Mouse (Mus musculus) myocyte (in vitro differentiated cells): ENCODE measurements around the gene Mcpt8. TPM values are rescaled to one million over a fixed set of nuclear protein-coding genes. Genes with fewer than 3 reads are reported as not detected.
"Not testable (repeated sequence)": the region's sequence is repeated elsewhere in the genome, so short reads cannot be mapped to it uniquely, and the experiment has no call there.

Source experiments
- H3K27me3 ChIP-seq: one replicate; pipeline ENCODE4 v1.6.1; 2011; ENCODE audit not compliant: control insufficient read depth, insufficient read depth, insufficient read length
- H3K36me3 ChIP-seq: one replicate; pipeline ENCODE4 v1.6.1; 2011; ENCODE audit not compliant: control insufficient read depth, insufficient read depth
- H3K4me2 ChIP-seq: one replicate; pipeline ENCODE4 v1.6.1; 2011; ENCODE audit warnings: low read depth, control low read depth
- H3K4me3 ChIP-seq: one replicate; pipeline ENCODE4 v1.5.1; 2011; ENCODE audit warnings: mild to moderate bottlenecking, control low read depth, moderate library complexity
- H3K79me2 ChIP-seq: one replicate; pipeline ENCODE4 v1.6.1; 2011; ENCODE audit not compliant: control insufficient read depth, insufficient read depth
- H3ac ChIP-seq: one replicate; pipeline ENCODE4 v1.6.1; 2011; ENCODE audit not compliant: control insufficient read depth, insufficient read length
- CEBPB ChIP-seq: IDR thresholded peaks from 2 replicates; pipeline ENCODE4 v1.6.1; 2011; ENCODE audit warnings: mild to moderate bottlenecking, moderate library complexity; ENCODE audit not compliant: poor library complexity, insufficient read depth, severe bottlenecking
- E2F4 ChIP-seq: IDR thresholded peaks from one replicate; pipeline ENCODE4 v1.6.1; 2011; ENCODE audit warnings: mild to moderate bottlenecking, control low read depth, moderate library complexity; ENCODE audit not compliant: insufficient read depth
- MAX ChIP-seq: IDR thresholded peaks from one replicate; pipeline ENCODE4 v1.6.1; 2011; ENCODE audit warnings: low read depth, mild to moderate bottlenecking, control low read depth
- MYOD1 ChIP-seq, 3 experiments: IDR thresholded peaks; one replicate each; pipeline ENCODE4 v1.6.1; 2011; ENCODE audit warnings: control low read depth in 2 of 3, low read depth in 2 of 3, mild to moderate bottlenecking in 2 of 3, moderate library complexity in 1 of 3; ENCODE audit not compliant: insufficient read length in 2 of 3, control insufficient read depth in 1 of 3
- MYOG ChIP-seq, 3 experiments: IDR thresholded peaks; one replicate each; pipeline ENCODE4 v1.6.1; 2011; ENCODE audit warnings: control low read depth in 2 of 3, low read depth in 2 of 3, mild to moderate bottlenecking in 2 of 3; ENCODE audit not compliant: insufficient read length in 2 of 3, control insufficient read depth in 1 of 3, insufficient read depth in 1 of 3
- POLR2A ChIP-seq: IDR thresholded peaks from one replicate; pipeline ENCODE4 v1.6.1; 2011; ENCODE audit warnings: low read depth, mild to moderate bottlenecking, control low read depth, moderate library complexity; ENCODE audit not compliant: insufficient read length
- POLR2AphosphoS2 ChIP-seq: IDR thresholded peaks from one replicate; pipeline ENCODE4 v1.6.1; 2011; ENCODE audit warnings: low read depth, control low read depth; ENCODE audit not compliant: insufficient read length
- REST ChIP-seq: IDR thresholded peaks from one replicate; pipeline ENCODE4 v1.6.1; 2011; ENCODE audit warnings: mild to moderate bottlenecking, control low read depth, moderate library complexity; ENCODE audit not compliant: insufficient read depth, insufficient read length
- SRF ChIP-seq: IDR thresholded peaks from one replicate; pipeline ENCODE4 v1.6.1; 2011; ENCODE audit warnings: low read depth; ENCODE audit not compliant: control insufficient read depth, insufficient read length
- TCF12 ChIP-seq: IDR thresholded peaks from one replicate; pipeline ENCODE4 v1.6.1; 2011; ENCODE audit warnings: mild to moderate bottlenecking, control low read depth; ENCODE audit not compliant: poor library complexity, insufficient read depth, severe bottlenecking
- TCF3 ChIP-seq: IDR thresholded peaks from one replicate; pipeline ENCODE4 v1.6.1; 2011; ENCODE audit warnings: low read depth, control low read depth; ENCODE audit not compliant: insufficient read length
- USF1 ChIP-seq: IDR thresholded peaks from one replicate; pipeline ENCODE4 v1.6.1; 2011; ENCODE audit warnings: low read depth, mild to moderate bottlenecking, control low read depth, moderate library complexity
- polyA plus RNA-seq: library from polyadenylated mRNA; unstranded; fragments of >200 nt; fragmentation: generic; extraction: Trizol; gene quantifications from one replicate; pipeline ENCODE4 v1.2.1, GENCODE M21; 2012; ENCODE audit warnings: missing spikeins

Mcpt8 gene
- polyA plus RNA-seq, 1 experiment: 10.7 TPM

DNA sequence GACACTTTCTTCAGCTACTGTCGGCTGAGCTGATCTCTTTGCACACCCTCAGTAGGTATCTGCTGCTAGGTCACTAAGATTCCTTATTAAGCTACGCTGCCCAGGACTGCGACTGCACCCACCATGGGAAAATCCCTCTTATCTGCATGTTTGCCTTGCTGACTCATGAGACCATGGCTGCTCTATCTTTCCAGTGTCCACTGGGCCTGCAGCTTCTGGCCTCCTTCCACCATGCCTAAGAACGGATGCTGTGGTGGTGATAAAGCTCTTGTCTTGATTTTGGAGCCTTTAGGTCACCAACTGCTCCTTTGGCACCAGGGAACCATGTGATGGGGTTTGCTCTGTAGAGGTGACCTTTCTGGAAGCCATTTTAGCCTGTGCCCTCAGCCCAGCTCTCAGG is 27.4 kb downstream of the Mcpt8 start:
- Histone ChIP-seq H3K4me2 (no peak overlapping the region), H3ac (no peak overlapping the region), H3K27me3 (peaks cover 7% of the 10 kb centered on the region), H3K4me3 (no peak overlapping the region), H3K36me3 (no peaks in the 10 kb centered on the region), H3K79me2 (no peaks in the 10 kb centered on the region)
- TF ChIP-seq MAX (no peak), E2F4 (no peak), POLR2A (no peak), USF1 (no peak), CEBPB (no peak), POLR2AphosphoS2 (no peak), REST (no peak), TCF12 (no peak), SRF (no peak), MYOG (IDR thresholded peaks at IDR 0.05; ENCODE audit: control insufficient read depth in 1 of 3, insufficient read depth in 1 of 3, insufficient read length in 2 of 3, low read depth in 2 of 3) (no peak), TCF3 (no peak), MYOD1 (IDR thresholded peaks at IDR 0.05; ENCODE audit: control insufficient read depth in 1 of 3, insufficient read length in 2 of 3, low read depth in 2 of 3) (no peak)

DNA sequence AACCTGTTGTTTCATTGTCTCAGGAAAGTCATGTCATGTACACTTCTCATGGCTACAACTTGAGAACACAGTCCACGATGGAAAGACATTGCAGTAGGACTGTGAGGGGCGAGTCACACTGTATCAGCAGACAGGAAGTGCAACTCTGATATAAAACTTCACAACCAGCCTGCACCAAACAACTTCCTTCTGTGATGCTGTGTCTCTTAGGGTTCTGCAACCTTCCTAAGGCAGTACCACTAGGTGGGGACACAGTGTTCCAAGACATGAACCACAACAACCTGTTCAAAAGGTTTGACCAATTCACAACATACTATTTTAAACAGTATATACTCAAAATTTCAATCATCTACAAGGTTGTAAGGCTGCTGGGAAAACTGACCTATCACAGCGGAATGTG is 29.7 kb downstream of the Mcpt8 start:
- Histone ChIP-seq H3K27me3 (no peaks in the 10 kb centered on the region), H3K4me3 (no peak overlapping the region), H3ac (no peak overlapping the region), H3K79me2 (no peaks in the 10 kb centered on the region), H3K36me3 (no peaks in the 10 kb centered on the region), H3K4me2 (no peak overlapping the region)
- TF ChIP-seq REST (no peak), MYOG (IDR thresholded peaks at IDR 0.05; ENCODE audit: control insufficient read depth in 1 of 3, insufficient read depth in 1 of 3, insufficient read length in 2 of 3, low read depth in 2 of 3) (no peak)

DNA sequence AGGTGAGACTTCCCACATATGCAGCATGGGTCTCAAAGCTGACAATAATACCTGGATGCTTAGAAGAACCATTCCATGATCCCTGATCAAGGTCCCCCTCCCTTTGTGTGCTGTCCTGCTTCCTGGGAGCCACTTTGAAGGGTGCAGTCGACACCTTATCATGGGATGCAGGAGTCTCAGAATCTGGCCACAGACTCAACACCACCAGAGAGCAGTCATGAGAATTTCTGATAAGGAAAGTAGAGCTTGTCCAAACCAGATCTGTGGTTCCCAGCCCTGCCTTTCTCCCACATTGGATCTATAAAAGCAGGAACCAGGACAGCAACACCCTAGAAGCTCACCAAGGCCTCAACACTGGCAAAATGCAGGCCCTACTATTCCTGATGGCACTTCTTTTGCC is 43.3 kb downstream of the Mcpt8 start, which contains the start of gene Mcpt2:
Gene Mcpt2, plus strand, starts transcription at position 250 of the 400 bp plus-strand sequence.
- not testable (repeated sequence) for H3K27me3 ChIP-seq

DNA sequence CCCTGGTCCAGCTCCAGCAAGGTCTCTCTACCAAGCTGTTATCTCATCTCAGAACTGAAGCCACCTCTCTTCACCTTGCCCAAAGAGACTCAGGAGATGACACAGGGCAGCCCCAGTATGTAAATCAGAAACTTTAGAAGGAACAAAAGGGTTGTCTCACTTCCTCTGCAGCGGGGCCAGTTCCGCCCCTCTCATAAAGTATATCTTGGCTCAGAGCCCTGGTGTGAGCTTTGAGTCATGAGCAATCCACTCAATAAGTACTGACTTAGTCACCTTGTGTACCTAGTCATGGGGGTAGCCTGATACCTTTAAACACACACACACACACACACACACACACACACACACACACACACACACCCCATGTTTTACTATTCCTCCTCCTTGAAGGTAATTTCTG is 50.6 kb downstream of the Mcpt8 start:
- H3K4me2 ChIP-seq: no peak overlapping the region
- H3K27me3 ChIP-seq: no peaks in the 10 kb centered on the region
- no peaks in the 10 kb centered on the region for H3K36me3 ChIP-seq
- no peaks in the 10 kb centered on the region for H3K79me2 ChIP-seq
- H3ac ChIP-seq: no peak overlapping the region
- no peak overlapping the region for H3K4me3 ChIP-seq
- TF ChIP-seq MYOG (IDR thresholded peaks at IDR 0.05; ENCODE audit: control insufficient read depth in 1 of 3, insufficient read depth in 1 of 3, insufficient read length in 2 of 3, low read depth in 2 of 3) (no peak), POLR2AphosphoS2 (no peak), MAX (no peak), REST (no peak), TCF3 (no peak), USF1 (no peak), SRF (no peak), E2F4 (no peak), MYOD1 (IDR thresholded peaks at IDR 0.05; ENCODE audit: control insufficient read depth in 1 of 3, insufficient read length in 2 of 3, low read depth in 2 of 3) (no peak)

More for the DNA sequence above, 43.3 kb downstream of the Mcpt8 start, which contains the start of gene Mcpt2:
- not testable (repeated sequence) for H3ac ChIP-seq, H3K4me3 ChIP-seq, H3K79me2 ChIP-seq, H3K4me2 ChIP-seq, H3K36me3 ChIP-seq

Other genes starting within 250 kb of the Mcpt8 start
- gene Nynrin, start 231.3 kb downstream of the Mcpt8 start, polyA plus RNA-seq: 0.12 TPM
- 0.28 TPM for gene Cbln3, start 200.9 kb downstream of the Mcpt8 start, polyA plus RNA-seq
- 10.0 TPM for gene Khnyn, start 200.3 kb downstream of the Mcpt8 start, polyA plus RNA-seq
- gene Sdr39u1, start 185.0 kb downstream of the Mcpt8 start, polyA plus RNA-seq: 2.4 TPM
- gene Cma1, start 140.6 kb downstream of the Mcpt8 start, polyA plus RNA-seq: 3.0 TPM
- gene Cma2, start 134.3 kb downstream of the Mcpt8 start, polyA plus RNA-seq: 0.05 TPM
- 0.44 TPM for gene Mcpt1, start 67.3 kb downstream of the Mcpt8 start, polyA plus RNA-seq
- gene Mcpt9, start 54.8 kb downstream of the Mcpt8 start, polyA plus RNA-seq: not detected
- not detected for gene Mcpt2, start 43.2 kb downstream of the Mcpt8 start, polyA plus RNA-seq
- gene Mcpt4, start 23.0 kb downstream of the Mcpt8 start, polyA plus RNA-seq: 0.14 TPM
- gene Ctsg, start 17.3 kb upstream of the Mcpt8 start, polyA plus RNA-seq: 0.54 TPM
- gene Gzme, start 35.4 kb upstream of the Mcpt8 start, polyA plus RNA-seq: 0.55 TPM
- 0.05 TPM for gene Gzmd, start 47.3 kb upstream of the Mcpt8 start, polyA plus RNA-seq
- gene Gzmg, start 74.3 kb upstream of the Mcpt8 start, polyA plus RNA-seq: not detected
- 0.07 TPM for gene Gzmn, start 89.3 kb upstream of the Mcpt8 start, polyA plus RNA-seq
- not detected for gene Gzmf, start 126.1 kb upstream of the Mcpt8 start, polyA plus RNA-seq
- gene Gzmc, start 149.4 kb upstream of the Mcpt8 start, polyA plus RNA-seq: not detected
- not detected for gene Gzmb, start 177.0 kb upstream of the Mcpt8 start, polyA plus RNA-seq